Mouse (Mus musculus): ENCODE data around the gene Alg9.

GRCm38 (mm10) chr9:50848821-50849220, 74.0 kb downstream of the Alg9 start:
- TF ChIP-seq CTCF (IDR thresholded peaks at IDR 0.05; ENCODE audit: control insufficient read depth, insufficient read depth, insufficient read length) (no peak), MAX (IDR thresholded peaks at IDR 0.05) (no peak), MYOG (IDR thresholded peaks at IDR 0.05; ENCODE audit: control insufficient read depth, extremely low read depth, insufficient read length) (no peak), USF1 (IDR thresholded peaks at IDR 0.05; ENCODE audit: low read depth) (no peak)

All from C2C12 (cell line).